Mouse (Mus musculus) ES-Bruce4 (cell line): ENCODE results near the gene Ccdc97. TPM values are rescaled to one million over a fixed set of nuclear protein-coding genes. Genes with fewer than 3 reads are reported as not detected.
A peak's percentile ranks its signal among the peaks of the same experiment; 100 is the strongest.

Experiments
- H3K27ac ChIP-seq: 2 replicates; pipeline ENCODE4 v1.5.1; 2012; ENCODE audit warnings: low read length, inconsistent platforms; ENCODE audit not compliant: insufficient read depth
- H3K27me3 ChIP-seq: 2 replicates; pipeline ENCODE4 v1.6.1; 2012; ENCODE audit warnings: mild to moderate bottlenecking, low read length, inconsistent platforms; ENCODE audit not compliant: control insufficient read depth, poor library complexity, insufficient read depth, severe bottlenecking
- H3K36me3 ChIP-seq: 2 replicates; pipeline ENCODE4 v1.6.1; 2012; ENCODE audit warnings: inconsistent platforms, mild to moderate bottlenecking, low read length, moderate library complexity; ENCODE audit not compliant: control insufficient read depth, poor library complexity, insufficient read depth, severe bottlenecking
- H3K4me1 ChIP-seq: one replicate; pipeline ENCODE4 v1.8.1; 2011; ENCODE audit warnings: low read length; ENCODE audit not compliant: control insufficient read depth, insufficient read depth
- H3K4me3 ChIP-seq: 2 replicates; pipeline ENCODE4 v1.5.1; 2011; ENCODE audit warnings: low read depth, mild to moderate bottlenecking, low read length
- H3K9ac ChIP-seq: 2 replicates; pipeline ENCODE4 v1.6.1; 2012; ENCODE audit warnings: low read depth, mild to moderate bottlenecking, inconsistent platforms; ENCODE audit not compliant: poor library complexity, severe bottlenecking
- H3K9me3 ChIP-seq: replicated peaks from 2 replicates; pipeline ENCODE4 v1.6.1; 2012; ENCODE audit warnings: mild to moderate bottlenecking, low read length, inconsistent platforms; ENCODE audit not compliant: control insufficient read depth, poor library complexity, insufficient read depth, severe bottlenecking
- CTCF ChIP-seq: IDR thresholded peaks from one replicate; pipeline ENCODE4 v1.8.1; 2011; ENCODE audit warnings: low read depth, low read length
- EP300 ChIP-seq: IDR thresholded peaks from 2 replicates; pipeline ENCODE4 v1.6.1; 2011; ENCODE audit warnings: low read depth, low read length; ENCODE audit not compliant: insufficient read depth
- POLR2A ChIP-seq: IDR thresholded peaks from one replicate; pipeline ENCODE4 v1.8.1; 2011; ENCODE audit warnings: low read length; ENCODE audit not compliant: insufficient read depth
- polyA plus RNA-seq: library from polyadenylated mRNA; stranded (reverse); fragments of >200 nt; gene quantifications from 2 replicates; pipeline ENCODE4 v1.2.4, GENCODE M21; 2011; ENCODE audit warnings: low read depth; ENCODE audit not compliant: missing spikeins, insufficient read depth, insufficient read length

Gene Ccdc97
- polyA plus RNA-seq, 1 experiment, result 46.9 TPM

DNA sequence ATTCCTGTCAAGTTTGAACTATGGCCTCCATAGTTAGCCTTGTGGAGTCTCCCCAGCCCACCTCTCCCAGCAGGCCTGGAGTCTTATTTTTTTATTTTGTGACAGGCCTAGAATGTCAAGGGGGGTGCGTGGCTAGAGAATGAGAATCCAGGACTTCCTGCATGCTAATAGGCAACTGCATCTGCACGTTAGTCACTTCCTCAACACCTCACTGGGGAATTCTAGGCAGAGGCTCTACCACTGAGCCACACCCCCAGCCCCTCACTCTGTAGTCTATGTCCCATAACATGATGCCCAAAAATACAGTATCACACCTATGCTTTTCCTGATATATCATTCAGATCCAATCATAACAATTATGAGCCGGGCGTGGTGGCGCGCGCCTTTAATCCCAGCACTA is 41.9 kb downstream of the Ccdc97 start:
- Histone ChIP-seq H3K9ac (no peak overlapping the region), H3K36me3 (no peaks in the 10 kb centered on the region), H3K27ac (no peak overlapping the region), H3K4me1 (peaks cover 2% of the 10 kb centered on the region), H3K4me3 (no peak overlapping the region), H3K9me3 (no peaks in the 10 kb centered on the region), H3K27me3 (no peaks in the 10 kb centered on the region; the same call in 1 of the 2 replicates)
- no peak for TF ChIP-seq CTCF
- TF ChIP-seq EP300, result no peak
- no peak for TF ChIP-seq POLR2A

DNA sequence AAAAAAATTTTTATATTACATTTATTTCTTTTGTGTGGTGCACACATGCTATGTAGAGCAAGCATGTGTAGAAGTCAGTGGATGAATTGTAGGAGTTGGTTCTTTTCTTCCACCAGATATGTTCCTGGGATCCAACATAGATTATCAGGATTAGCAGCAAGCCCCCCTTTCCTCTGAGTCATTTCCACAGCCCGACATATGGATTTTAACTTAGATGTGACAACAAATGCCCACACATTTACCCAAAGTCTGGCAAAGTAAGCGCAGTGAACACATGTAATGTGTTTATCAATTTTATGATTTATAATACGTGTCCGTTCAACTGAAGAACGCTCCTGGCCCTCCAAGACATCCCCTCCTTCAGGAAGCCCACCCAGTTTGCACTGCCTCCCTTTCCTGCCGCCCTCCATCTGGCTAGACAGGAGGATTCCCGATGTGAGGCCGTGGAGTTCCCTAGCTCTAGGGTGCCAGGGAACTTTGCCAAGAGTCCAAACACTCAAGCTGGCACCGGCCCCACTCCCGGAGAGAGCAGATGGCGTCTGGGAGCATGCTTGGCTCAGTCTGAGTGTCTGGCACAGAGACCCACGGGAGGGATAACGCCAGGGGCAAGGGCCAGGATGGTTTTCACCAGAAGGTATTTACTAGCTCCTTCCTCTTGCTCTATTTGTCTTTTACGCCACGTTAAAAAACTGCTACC is 42.7 kb downstream of the Ccdc97 start:
- Histone ChIP-seq H3K36me3 (no peaks in the 10 kb centered on the region), H3K9me3 (no peaks in the 10 kb centered on the region), H3K27ac (no peak overlapping the region), H3K27me3 (no peaks in the 10 kb centered on the region; the same call in 1 of the 2 replicates), H3K9ac (no peak overlapping the region), H3K4me3 (no peak overlapping the region), H3K4me1 (peaks cover 3% of the 10 kb centered on the region)
- TF ChIP-seq CTCF (no peak), POLR2A (no peak), EP300 (no peak)

DNA sequence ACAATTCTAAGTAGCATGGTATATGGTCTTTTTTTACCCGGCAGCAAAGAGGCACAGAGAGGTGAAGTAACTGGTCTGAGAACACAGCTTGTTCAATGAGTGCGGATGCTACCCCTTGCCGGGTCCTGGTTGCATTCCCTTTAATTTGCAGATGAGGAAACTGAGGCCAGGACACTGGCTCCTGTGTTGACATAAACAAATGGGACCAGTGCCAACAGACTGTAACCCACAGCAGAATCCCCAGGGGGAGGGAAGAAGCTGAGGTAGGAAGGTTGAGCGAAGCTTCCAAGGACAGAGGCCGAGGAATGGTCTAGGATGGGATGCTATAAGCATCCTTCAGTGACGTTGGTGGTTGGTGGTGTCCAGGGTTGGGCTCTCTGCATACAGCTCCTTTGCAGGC is 43.5 kb downstream of the Ccdc97 start:
- TF ChIP-seq POLR2A, result no peak
- no peak for TF ChIP-seq EP300
- TF ChIP-seq CTCF, result no peak
- Histone ChIP-seq H3K36me3 (peaks cover 4% of the 10 kb centered on the region; the same call in 1 of the 2 replicates), H3K9ac (peak overlapping the region; percentile 60; the same call in 1 of the 2 replicates), H3K4me3 (no peak overlapping the region), H3K27me3 (no peaks in the 10 kb centered on the region; the same call in 1 of the 2 replicates), H3K9me3 (no peaks in the 10 kb centered on the region), H3K27ac (no peak overlapping the region), H3K4me1 (peaks cover 4% of the 10 kb centered on the region)

DNA sequence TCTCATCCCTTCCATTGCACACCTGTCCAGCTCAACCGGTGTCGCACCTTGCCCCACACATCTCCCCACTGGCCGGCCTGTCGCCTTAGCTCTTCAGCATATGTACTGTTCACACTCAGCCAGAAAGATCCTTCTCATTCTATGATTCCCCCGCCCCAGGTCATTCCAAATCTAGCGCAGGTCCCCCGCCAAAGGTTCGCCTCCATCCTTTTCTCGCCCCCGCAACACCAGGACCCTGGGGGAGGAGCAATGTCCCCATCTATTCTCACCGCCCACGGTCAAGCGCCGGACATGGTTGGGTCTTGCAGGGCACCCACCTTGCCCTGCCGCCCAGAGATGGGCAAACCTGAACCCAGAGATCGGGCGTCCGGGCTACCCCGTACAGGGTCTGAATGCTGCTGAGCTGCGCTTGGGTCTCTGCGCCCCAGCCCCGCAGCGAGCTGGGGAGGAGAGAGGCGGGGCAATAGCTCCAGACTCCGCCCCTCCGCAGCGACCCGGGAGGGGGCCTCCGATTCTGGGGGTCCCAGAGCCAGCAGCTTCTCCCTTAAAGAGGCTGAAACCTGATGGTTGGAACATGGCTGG is 44.1 kb downstream of the Ccdc97 start, which contains the start of gene Tmem91:
Gene Tmem91 (minus strand): TSS at position 448 of the 582 bp plus-strand sequence.
- TF ChIP-seq POLR2A, result no peak
- Histone ChIP-seq H3K27ac (no peak within 1 kb of the TSS), H3K4me3 (peak within 1 kb of the TSS; percentile 60), H3K9ac (peak within 1 kb of the TSS; percentile 60), H3K9me3 (no peaks in the 10 kb centered on the region), H3K27me3 (no peaks in the 10 kb centered on the region; the same call in 1 of the 2 replicates), H3K4me1 (peaks cover 4% of the 10 kb centered on the region), H3K36me3 (peaks cover 4% of the 10 kb centered on the region; the same call in 1 of the 2 replicates)

DNA sequence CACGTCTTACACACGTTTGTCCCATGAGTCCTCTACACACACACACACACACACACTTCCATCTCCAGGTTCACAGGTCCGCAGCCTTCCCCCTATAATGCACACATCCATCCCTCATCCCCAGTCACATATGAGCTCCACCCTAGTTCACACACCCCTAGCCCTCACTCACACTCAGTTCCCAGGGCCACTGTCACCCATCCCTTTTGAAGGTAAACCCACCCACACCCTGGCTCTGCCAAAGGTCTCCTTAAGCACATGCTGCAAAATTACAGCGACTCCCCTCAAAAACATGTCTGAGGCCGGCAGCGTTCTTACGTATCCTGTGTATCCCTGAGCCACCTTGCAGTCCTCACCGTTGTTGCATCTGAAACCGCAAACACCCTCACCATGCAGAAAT is 44.6 kb downstream of the Ccdc97 start:
- Histone ChIP-seq H3K36me3 (peaks cover 4% of the 10 kb centered on the region; the same call in 1 of the 2 replicates), H3K9me3 (no peaks in the 10 kb centered on the region), H3K27me3 (no peaks in the 10 kb centered on the region; the same call in 1 of the 2 replicates), H3K4me3 (peak overlapping the region; percentile 60), H3K4me1 (peaks cover 5% of the 10 kb centered on the region), H3K27ac (no peak overlapping the region), H3K9ac (peak overlapping the region; percentile 60)
- TF ChIP-seq CTCF (no peak), EP300 (no peak), POLR2A (no peak)

DNA sequence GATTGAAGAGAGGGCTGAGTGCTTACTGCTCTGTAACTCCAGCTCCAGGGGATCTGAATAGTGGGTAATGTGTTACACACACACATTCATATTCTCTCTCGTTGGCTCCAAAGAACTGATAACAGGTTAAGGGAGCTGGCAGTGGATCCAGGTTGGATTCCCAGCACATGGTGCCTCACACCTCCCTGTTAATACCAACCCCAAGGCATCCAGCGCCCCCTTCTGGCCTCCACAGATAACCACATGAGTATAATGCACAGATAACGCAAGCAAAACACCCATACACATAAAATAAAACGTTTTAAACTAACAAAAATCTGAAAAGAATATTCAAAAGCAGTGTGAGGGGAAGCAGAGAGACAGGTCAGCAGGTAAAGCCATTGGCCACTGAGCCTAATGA is 46.4 kb downstream of the Ccdc97 start:
- Histone ChIP-seq H3K36me3 (peaks cover 4% of the 10 kb centered on the region; the same call in 1 of the 2 replicates), H3K4me3 (no peak overlapping the region), H3K9ac (no peak overlapping the region), H3K27me3 (no peaks in the 10 kb centered on the region; the same call in 1 of the 2 replicates), H3K9me3 (no peaks in the 10 kb centered on the region), H3K4me1 (peaks cover 6% of the 10 kb centered on the region), H3K27ac (no peak overlapping the region)
- TF ChIP-seq EP300 (no peak), CTCF (peak; percentile 58), POLR2A (no peak)
